Mouse (Mus musculus): ENCODE data around the gene Prickle2. TPM values are rescaled to one million over a fixed set of nuclear protein-coding genes. Genes with fewer than 3 reads are reported as not detected.

Gene Prickle2
- total RNA-seq, 1 experiment from 2014 or later = 0.05 TPM

DNA sequence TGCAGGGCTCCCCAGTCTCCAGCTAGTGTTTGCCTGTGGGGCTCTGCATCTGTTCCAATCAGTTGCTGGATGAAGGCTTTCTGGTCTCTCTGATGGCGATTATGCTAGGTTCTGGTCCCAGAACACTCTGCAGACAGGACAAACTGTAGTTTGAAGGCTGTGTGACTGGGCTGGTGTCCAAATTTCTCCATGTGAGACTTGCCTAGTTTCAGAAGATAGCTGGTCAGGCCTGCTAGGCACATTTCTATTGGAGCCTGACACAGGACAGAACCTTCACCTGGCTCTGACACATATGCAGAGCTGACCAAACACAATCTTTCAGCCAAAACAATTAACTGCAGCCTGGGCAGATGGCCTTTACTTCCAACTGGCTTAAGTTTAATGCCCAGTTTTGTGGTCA, 80.0 kb downstream of the Prickle2 start:
- ATAC-seq (replicated peaks in 1 of 2; ENCODE audit: insufficient read depth in 1 of 2, low FRiP score in 2 of 2, low TSS enrichment in 1 of 2, low read depth in 1 of 2, poor library complexity in 2 of 2, severe bottlenecking in 2 of 2) = no peak

DNA sequence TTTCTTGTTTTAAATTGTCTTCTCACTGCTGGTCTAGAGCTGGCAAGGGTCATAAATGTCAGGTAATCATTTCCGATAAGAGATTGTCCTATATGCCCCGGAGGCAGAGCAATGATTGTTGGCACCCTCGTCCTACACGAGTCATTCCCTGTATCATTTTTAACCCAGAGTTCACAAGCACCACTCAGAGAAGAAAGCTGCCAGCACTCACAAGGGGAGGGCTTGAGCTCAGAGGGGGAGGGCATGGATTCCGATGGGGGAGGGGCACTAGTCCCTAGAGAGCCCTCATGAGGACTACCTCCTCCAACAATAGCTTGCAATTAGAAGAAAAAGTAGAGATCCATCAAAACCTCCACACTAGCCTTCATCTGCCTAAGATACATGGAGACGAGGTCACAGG, 81.6 kb downstream of the Prickle2 start:
- no peak for ATAC-seq (replicated peaks in 1 of 2; ENCODE audit: insufficient read depth in 1 of 2, low FRiP score in 2 of 2, low TSS enrichment in 1 of 2, low read depth in 1 of 2, poor library complexity in 2 of 2, severe bottlenecking in 2 of 2)

DNA sequence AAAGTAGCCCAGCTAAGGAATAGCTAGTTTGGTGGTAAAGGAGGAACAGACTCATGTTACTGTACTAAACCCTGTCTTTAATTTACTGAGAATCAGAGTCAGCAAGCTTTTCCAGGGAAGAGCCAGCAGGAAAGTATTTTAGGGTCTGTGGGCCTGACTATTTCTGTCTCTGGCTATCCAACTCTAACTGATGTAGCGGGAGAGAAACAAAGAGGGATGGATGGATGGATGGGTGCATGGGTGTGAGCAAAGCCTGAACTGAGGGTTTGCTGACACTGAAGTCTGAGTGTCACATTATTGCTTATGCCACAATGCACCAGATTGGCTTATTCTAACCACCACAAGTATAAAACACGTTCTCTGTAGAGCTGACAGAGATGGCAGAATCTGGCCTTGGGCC, 88.8 kb downstream of the Prickle2 start:
- ATAC-seq (replicated peaks in 1 of 2; ENCODE audit: insufficient read depth in 1 of 2, low FRiP score in 2 of 2, low TSS enrichment in 1 of 2, low read depth in 1 of 2, poor library complexity in 2 of 2, severe bottlenecking in 2 of 2) = no peak

DNA sequence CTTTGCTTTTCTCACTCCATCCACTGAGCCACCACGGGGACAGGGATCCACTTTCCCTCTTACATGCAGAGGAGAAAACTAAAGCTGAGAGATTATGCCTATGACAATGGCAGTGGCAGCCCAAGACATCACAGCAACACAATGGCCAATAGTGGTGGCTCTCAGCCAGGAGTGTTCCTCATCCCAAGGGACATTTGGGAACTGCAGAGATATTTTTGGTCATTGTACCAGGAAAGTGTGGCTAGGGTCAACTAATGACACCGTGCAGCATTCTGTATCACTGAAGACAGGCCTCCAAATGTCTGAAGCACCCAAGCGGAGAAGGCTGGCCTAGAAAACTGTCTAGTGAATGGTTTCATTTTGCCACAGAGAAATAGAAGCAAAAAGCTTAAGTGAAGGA, 91.2 kb downstream of the Prickle2 start:
- ATAC-seq (replicated peaks in 1 of 2; ENCODE audit: insufficient read depth in 1 of 2, low FRiP score in 2 of 2, low TSS enrichment in 1 of 2, low read depth in 1 of 2, poor library complexity in 2 of 2, severe bottlenecking in 2 of 2) = no peak

DNA sequence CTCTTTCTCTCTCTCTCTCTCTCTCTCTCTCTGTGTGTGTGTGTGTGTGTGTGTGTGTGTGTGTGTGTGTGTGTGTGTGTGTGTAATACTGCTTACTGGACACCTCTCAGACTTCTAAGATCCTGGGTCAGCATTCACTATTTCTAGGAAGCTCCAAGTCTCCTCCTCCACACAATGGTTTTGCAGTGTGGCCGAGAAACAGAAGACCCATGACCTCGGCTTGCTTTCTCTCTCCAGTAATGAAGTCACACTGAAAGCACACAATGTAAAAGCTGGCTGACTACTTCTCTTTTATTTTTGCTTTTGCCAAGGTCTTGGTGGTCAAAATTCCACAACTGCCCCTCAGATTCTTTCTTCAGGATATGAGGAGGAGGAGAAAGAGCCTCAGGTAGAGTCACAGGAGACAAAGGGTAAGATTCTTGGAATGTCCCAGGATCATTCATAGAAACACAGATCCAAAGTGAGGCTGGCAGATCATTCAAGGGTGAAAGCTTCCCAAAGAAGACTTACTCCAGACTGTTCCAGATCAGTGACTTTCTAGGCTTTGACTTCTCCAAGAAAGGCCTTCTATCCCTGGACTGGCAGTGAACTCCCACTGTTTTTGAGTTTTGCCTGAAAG, 93.7 kb downstream of the Prickle2 start:
- no peak for ATAC-seq (replicated peaks in 1 of 2; ENCODE audit: insufficient read depth in 1 of 2, low FRiP score in 2 of 2, low TSS enrichment in 1 of 2, low read depth in 1 of 2, poor library complexity in 2 of 2, severe bottlenecking in 2 of 2)

DNA sequence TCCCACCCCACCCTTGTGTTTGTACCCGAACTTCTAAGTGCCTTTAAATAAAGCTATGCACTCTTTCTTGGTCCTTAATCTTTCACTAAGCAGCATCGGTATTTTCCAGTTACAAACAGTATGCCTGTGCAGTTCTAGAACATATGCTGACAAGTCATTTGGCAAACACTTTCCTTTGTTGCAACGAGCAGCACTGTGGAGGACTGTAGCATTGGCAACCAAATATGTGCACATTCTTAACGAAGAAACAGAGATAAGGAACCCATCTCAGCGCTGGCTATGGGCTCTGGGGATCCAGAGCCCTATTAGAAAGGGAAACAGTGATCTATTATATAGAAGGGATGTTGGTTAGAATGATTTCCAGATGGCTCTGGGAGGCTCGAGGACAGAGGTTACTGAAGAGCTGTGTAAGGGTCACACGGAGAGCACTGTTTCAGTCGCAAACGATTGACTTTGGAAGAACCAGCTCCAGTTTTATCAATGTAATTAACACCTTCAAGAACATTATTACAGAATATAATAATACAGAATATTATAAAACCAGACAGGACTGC, 96.2 kb downstream of the Prickle2 start:
- no peak for ATAC-seq (replicated peaks in 1 of 2; ENCODE audit: insufficient read depth in 1 of 2, low FRiP score in 2 of 2, low TSS enrichment in 1 of 2, low read depth in 1 of 2, poor library complexity in 2 of 2, severe bottlenecking in 2 of 2)

DNA sequence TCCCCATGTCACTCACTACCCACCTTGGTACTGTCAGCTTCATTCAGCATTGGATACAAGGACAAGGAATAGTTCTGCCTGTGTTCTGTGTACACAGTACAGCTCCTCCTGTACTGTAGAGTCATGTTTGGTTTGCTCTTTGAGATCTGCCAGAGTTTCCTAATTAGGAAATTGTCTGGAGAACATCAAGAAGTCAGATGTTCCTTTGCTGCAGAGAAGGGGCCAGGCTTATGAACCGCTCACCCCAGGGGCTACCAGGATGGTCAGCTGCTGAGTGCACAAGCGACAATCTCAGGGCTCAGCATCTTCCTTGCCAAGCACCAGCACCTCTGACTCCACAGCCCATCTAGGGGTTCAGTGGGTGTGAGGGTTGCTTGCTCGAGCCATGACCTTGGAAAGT, 96.9 kb downstream of the Prickle2 start:
- no peak for ATAC-seq (replicated peaks in 1 of 2; ENCODE audit: insufficient read depth in 1 of 2, low FRiP score in 2 of 2, low TSS enrichment in 1 of 2, low read depth in 1 of 2, poor library complexity in 2 of 2, severe bottlenecking in 2 of 2)

DNA sequence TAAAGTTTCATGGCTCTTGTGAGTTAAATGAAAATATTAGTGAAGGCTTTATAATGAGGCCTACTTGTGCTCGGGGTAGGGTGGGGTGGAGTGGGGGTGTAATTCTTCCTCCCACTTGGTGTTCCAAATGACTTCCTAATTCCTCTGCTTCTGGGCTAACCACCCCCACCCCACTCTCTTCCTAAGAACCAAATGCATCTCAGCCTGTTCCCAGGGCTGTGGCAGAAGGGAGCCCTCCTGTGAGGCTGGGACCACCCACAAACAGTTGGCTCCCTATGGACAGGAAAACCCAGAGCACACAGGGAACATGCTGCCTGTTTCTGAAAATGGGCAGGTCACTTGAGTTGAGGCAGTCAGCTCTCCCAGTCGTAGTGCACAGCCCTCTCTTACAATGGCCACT, 100.8 kb downstream of the Prickle2 start:
- no peak for ATAC-seq (replicated peaks in 1 of 2; ENCODE audit: insufficient read depth in 1 of 2, low FRiP score in 2 of 2, low TSS enrichment in 1 of 2, low read depth in 1 of 2, poor library complexity in 2 of 2, severe bottlenecking in 2 of 2)

DNA sequence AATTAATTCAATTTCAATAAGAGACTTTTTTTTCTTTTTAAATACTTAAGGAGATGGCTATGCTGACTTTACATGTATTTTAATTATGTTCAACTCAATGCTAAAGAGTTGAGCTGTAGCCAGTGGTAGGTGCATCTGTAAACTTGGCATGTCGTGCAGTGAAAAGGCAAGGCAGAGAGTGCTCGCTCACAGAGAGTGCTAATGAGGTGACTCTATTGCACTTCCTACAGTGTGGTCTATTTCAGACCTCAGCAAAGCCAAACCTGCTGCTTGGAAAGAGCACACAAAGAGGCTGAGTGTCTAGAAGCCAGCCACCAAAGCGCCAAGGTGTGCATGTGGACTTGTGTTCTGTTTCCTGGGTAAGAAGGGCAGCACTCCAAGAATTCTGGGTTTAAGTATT, 109.6 kb downstream of the Prickle2 start:
- no peak for ATAC-seq (replicated peaks in 1 of 2; ENCODE audit: insufficient read depth in 1 of 2, low FRiP score in 2 of 2, low TSS enrichment in 1 of 2, low read depth in 1 of 2, poor library complexity in 2 of 2, severe bottlenecking in 2 of 2)

DNA sequence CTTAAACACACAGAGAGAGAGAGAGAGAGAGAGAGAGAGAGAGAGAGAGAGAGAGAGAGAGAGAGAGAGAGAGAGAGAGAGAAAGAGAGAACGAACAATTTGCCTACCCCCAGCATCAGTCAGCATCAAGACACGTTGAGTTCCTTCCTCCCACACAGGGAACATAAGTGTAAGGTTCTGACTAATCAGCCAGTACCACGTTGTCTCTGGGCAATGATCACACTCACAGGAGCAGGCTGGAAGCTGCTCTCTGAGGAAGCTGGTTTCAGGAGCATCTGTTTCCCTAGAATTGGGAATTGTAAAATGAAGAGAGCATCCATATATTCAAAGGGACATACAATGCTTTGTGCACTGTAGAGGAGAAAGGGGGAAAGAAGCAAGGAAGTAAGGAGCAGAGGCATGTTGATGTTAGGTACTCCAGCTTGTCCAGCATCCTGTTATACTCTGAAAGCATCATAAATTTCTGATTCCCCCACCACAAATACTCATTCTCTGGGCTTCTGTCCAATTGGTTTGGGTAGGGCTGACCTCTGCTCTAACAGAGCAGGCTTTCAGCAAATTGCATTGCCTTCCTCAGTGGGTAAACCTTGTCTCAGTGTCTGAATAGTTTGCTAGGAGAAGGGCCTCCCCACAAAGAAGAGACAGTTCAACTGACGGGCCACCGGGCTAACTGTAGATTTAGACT, 116.4 kb downstream of the Prickle2 start:
- ATAC-seq (replicated peaks in 1 of 2; ENCODE audit: insufficient read depth in 1 of 2, low FRiP score in 2 of 2, low TSS enrichment in 1 of 2, low read depth in 1 of 2, poor library complexity in 2 of 2, severe bottlenecking in 2 of 2) = no peak

DNA sequence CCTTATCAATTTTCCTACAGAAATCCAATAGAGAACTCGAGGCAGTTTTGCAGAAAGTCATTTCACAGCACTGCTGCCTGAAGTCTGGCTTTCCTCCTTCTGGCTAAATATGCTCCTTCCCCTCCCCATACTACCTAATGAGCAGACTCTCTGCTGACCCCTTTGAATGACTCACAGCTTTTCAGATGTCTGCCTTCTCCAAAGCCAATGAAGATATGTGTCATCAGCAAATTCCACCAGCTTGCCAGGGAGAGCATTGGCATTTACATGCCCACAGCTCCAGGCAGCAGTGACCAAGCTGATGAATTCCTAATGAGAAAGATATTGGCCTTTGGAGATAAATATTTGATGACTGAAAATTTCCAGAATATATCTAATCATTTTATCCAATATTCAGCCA, 121.9 kb downstream of the Prickle2 start:
- ATAC-seq (replicated peaks in 1 of 2; ENCODE audit: insufficient read depth in 1 of 2, low FRiP score in 2 of 2, low TSS enrichment in 1 of 2, low read depth in 1 of 2, poor library complexity in 2 of 2, severe bottlenecking in 2 of 2) = no peak

DNA sequence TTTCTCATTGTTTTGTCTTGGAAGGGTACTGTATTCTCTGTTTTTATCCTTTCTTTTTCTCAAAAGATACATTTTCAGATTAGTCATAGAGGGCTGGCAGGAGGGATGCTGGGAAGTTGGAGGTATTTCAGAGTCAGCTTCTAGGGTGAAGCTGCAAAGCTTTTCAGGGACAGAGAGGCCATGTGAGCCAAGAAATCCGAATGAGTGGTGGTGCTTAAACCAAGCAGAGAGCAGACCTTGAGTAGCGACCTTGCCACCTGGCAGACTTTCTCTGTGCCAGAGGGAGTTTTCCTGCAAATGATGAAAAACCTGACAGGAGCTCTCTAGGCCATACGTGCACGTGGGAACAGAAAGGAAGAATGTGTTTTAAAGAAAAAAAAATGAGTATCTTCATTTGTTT, 130.7 kb downstream of the Prickle2 start:
- ATAC-seq (replicated peaks in 1 of 2; ENCODE audit: insufficient read depth in 1 of 2, low FRiP score in 2 of 2, low TSS enrichment in 1 of 2, low read depth in 1 of 2, poor library complexity in 2 of 2, severe bottlenecking in 2 of 2) = no peak

DNA sequence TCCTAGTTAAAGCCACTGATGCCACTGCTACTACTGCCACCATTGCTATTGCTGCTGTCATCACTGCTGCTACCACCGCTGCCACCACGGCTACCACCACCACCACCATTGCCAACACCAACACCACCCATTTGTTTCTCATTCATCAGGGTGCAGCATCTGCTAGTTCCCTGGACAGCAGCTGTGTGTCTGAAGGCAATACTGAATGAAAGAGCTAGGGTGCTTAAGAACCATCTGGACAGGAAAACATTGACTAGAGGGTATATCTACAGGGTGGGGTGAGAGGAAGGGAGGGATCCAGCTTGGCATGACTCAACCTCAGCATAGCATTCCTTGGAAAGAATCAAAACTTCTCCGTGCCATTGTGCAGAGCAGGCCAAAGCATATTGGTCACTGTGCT, 133.8 kb downstream of the Prickle2 start:
- no peak for ATAC-seq (replicated peaks in 1 of 2; ENCODE audit: insufficient read depth in 1 of 2, low FRiP score in 2 of 2, low TSS enrichment in 1 of 2, low read depth in 1 of 2, poor library complexity in 2 of 2, severe bottlenecking in 2 of 2)

DNA sequence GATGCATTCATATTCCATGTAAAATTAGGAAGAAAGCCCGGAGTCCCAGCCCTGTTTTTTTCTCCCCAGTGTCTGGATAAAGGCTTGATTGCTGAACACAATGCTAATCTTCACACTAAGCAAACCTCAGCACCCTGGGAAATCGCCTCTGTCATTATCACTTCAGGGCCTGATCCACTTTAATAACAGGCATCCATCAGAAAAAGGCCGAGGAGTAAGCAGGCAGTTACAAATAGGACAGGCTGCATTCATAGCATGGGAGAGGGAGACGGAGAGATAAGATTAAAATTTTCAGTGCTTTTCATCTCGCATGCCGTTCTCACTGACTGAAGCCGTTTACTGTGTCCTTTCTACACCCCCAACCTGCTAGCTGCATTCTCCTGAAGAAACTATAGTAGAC, 135.9 kb downstream of the Prickle2 start:
- no peak for ATAC-seq (replicated peaks in 1 of 2; ENCODE audit: insufficient read depth in 1 of 2, low FRiP score in 2 of 2, low TSS enrichment in 1 of 2, low read depth in 1 of 2, poor library complexity in 2 of 2, severe bottlenecking in 2 of 2)

DNA sequence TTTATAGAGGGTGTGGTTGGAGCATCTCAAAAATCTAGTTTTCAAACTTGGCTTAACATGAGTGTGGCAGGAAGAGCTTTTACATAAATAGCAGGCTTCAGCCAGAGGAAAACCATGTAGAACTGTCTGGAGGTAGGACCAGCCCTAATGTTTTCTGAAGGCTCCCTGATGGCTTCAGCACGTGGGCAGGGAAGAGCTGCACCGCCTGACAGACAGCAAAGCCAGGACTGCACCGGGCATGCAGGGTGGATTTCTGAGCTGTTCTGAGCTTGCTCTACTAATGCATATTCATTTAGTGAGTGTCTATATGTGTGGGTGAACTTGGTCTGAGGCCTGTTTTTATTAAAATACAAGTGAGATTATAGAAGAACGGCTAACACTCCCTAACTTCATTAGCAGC, 136.7 kb downstream of the Prickle2 start:
- no peak for ATAC-seq (replicated peaks in 1 of 2; ENCODE audit: insufficient read depth in 1 of 2, low FRiP score in 2 of 2, low TSS enrichment in 1 of 2, low read depth in 1 of 2, poor library complexity in 2 of 2, severe bottlenecking in 2 of 2)

DNA sequence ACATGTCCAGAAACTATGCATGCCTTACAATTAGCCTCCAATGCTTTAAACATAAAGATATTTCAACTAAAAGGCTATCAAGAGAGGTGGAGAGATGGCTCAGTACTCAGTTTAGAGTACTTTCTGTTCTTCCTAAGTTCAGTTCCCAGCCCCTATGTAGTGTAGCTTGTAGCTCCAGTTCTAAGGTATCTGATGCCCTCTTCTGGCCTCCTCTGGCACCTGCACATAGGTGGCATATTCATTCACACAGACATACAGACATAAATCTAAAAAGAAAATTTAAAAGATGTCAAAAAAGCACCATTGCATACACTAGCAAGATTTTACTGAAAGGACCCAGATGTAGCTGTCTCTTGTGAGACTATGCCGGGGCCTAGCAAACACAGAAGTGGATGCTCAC, 146.7 kb downstream of the Prickle2 start:
- ATAC-seq (replicated peaks in 1 of 2; ENCODE audit: insufficient read depth in 1 of 2, low FRiP score in 2 of 2, low TSS enrichment in 1 of 2, low read depth in 1 of 2, poor library complexity in 2 of 2, severe bottlenecking in 2 of 2) = no peak

DNA sequence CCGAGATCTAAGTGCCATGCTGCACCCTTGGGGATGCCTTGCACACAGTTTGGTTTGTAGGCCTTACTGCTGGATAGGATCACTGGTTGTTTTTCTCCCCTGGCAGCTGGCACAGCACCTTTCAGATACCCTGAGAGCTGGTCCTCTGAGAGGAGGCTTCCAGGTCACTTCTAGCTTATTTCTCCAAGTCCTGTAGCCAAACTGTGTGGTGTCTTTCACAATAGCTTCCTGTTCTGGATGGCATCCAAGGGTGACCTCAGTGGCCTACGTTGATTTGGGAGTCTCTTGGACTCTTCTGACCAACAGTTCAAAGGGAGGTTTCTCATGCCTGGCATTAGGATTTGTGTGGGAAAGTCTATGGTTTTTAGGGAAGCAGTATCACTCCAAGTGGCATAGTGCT, 150.3 kb downstream of the Prickle2 start:
- ATAC-seq (replicated peaks in 1 of 2; ENCODE audit: insufficient read depth in 1 of 2, low FRiP score in 2 of 2, low TSS enrichment in 1 of 2, low read depth in 1 of 2, poor library complexity in 2 of 2, severe bottlenecking in 2 of 2) = no peak

DNA sequence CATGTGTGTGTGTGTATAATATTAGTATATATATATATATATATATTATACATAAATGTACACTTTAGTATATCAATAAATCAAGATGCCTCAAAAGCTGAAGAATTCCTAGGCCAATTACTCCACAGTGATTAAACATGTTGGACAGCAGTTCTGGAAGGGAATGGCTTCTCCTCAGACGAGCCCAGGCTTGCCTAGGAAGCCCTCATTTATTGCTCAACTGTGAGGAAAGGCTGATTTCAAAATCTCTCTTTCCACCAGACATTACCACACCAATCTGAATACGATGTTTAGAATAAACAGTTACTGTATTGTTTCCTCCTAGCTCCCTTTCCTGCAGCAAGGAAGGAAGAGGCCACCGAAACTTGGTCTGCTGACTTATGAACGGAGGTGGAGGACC, 152.9 kb downstream of the Prickle2 start:
- no peak for ATAC-seq (replicated peaks in 1 of 2; ENCODE audit: insufficient read depth in 1 of 2, low FRiP score in 2 of 2, low TSS enrichment in 1 of 2, low read depth in 1 of 2, poor library complexity in 2 of 2, severe bottlenecking in 2 of 2)

DNA sequence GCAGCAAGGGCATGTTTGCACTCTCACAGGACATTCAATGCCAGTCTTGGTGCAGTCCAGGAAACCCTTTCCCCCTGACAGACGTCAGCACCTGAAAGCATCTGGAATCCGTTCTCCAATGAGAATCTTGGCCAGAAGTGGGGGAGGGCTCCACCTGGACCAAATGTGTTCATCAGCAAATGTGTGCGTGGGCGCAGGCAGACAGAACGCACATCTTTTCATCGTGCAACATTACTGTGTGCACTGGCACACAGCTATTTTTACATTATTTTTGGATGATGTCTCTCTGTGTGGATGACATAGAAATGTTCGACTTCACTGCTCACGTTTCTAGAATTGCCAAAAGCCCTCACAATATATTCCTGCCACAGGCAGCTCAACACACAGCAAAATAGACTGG, 156.7 kb downstream of the Prickle2 start:
- ATAC-seq (replicated peaks in 1 of 2; ENCODE audit: insufficient read depth in 1 of 2, low FRiP score in 2 of 2, low TSS enrichment in 1 of 2, low read depth in 1 of 2, poor library complexity in 2 of 2, severe bottlenecking in 2 of 2) = no peak
